Mouse (Mus musculus): Measurements from ENCODE around the gene Muc3a.

Muc3a gene

DNA sequence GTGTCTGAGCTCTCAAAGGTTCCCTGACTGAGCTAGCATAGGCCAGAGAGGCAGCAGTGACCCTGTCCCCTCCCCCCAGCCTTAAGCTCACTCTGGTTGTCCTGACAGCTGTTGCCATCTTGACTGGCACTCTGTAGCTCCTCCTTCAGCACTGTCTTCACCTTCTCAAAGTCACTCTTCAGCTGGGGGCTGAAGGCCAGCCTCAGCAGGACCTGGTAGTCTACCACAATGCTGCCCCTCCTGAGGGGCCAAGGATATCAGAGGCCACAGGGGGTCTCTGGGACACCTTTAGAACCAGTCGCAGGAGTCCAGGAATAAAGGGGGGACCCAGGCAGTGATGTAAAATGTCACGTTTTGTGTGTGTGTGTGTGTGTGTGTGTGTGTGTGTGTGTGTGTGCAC, at the start of gene Muc3a:
Gene Muc3a (minus strand): TSS at position 101 of the 400 bp plus-strand sequence.
- no peak for DNase-seq

DNA sequence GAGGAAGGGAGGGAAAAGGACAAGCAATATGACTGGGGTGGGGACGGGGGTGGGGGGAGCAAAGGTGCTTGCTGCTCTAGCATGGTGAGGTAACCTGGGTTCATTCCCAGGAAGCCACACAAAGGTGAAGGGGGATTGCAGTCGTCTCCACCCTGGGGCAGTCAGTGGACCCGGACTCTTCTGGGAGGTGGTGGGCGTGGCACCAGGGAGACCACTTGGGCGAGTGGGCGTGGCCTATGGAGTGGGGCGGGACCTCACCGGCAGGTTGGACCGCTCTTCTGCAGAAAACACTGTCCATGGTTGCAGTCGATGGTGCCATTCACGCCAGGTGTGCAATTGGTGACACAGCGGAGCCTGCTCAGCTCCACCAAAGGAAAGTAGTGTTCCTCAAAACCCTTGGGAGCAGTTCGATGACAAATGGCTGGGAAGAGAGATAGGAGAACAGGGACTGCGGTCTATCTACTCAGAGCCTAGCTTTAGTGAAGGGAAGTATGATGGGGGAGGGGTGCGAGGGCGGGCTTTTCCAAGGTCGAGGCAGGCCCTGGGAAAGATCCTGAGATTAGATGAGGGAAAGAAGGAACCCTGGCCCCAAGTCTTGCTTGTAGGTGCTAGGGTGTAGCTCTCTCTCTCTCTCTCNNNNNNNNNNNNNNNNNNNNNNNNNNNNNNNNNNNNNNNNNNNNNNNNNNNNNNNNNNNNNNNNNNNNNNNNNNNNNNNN, 917 bp downstream of the Muc3a start:
- no peak for DNase-seq

GRCm38 (mm10) chr5:137210689-137211088, 1.5 kb downstream of the Muc3a start:
- no peak for DNase-seq

- DNase-seq, result no peak
These were observed 6.9 kb downstream of the Muc3a start for GRCm38 (mm10) chr5:137205301-137205700.

DNA sequence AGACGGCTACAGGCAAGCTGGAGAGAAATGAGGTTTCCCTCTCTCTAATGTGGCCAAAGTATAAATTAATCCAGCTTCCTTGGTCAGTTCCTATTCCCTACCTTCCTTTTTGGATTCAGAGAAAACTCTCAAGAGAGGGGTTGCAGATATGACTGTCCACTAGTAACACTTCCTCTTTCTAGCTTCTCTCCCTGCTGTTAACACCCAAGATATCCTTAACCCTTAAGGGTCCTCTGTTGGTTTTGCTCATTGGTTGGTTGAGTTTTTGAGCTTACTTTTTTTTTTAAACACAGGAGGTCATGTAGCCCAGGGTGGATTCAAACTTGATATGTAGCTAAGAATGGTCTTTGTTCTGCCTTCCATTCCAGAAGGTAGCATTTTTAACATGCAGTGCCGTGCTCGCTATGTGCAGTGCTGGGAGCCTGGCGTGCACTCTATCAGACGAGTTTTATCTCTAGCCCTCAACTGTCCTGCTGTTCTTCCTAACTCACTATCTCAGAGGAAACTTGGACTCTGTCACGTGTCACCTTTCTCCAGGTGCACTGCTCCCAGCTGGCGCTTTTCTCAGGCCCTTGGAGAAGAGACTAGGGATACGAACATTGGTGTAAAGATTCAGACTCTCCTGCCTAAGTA, 17.6 kb downstream of the Muc3a start:
- no peak for DNase-seq

GRCm38 (mm10) chr5:137193279-137193952, 18.8 kb downstream of the Muc3a start:
- DNase-seq, result no peak

- DNase-seq, result peak; percentile 6 to 23
These were observed 22.9 kb downstream of the Muc3a start for GRCm38 (mm10) chr5:137189326-137189725.

DNA sequence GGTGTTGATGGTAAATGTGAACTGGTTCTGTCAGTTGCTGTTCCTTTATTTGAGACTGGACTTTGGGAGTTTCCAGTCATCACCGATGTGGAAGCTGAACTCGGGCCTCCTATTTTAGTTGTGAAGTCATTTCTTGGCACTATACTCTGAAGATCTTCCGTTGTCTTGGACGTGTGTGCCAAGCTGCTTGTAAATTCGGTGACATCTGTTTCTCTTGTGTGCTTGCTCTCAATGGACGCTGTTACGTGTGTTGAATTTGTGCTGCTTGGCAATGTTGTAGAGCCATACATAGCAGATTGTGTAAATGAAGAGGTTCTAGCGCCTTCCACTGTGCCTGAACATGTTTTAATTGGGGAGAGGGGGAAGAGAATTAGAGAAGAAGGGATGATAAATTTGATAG, 26.8 kb downstream of the Muc3a start:
- DNase-seq, result no peak

DNA sequence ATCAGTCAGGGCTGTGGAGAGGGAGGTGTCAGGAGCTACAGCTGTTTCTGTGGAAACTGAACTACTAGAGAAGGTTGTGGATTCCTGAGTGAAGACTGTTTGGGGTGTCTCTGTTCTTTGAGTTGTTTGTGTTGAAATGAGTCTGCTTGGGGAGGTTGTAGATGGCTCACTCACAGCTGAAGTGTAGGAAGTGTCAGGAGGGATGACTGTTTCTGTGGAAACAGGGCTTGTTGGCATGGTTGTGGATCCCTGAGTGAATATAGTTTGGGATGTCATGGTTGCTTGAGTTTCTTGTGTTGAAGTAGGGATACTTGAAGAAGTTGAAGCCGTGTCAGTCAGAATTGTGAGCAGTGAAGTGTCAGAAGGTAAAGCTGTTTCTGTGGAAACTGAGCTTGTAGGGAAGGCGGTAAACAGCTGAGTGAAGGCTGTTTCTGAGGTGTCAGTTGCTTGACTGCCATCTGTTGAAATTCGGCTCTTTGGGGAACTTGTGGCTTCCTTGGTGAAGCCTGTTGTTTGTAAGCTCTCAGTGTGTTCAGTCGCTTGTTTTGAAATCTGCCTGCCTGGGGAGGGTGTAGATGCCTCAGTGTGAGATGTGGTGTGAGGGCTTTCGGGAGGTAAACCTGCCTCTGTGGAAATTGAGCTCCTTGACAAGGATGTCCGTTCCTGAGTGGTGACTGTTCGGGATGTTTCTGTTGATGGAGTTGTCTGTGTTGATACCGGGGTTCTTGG, 32.4 kb downstream of the Muc3a start:
- no peak for DNase-seq

DNA sequence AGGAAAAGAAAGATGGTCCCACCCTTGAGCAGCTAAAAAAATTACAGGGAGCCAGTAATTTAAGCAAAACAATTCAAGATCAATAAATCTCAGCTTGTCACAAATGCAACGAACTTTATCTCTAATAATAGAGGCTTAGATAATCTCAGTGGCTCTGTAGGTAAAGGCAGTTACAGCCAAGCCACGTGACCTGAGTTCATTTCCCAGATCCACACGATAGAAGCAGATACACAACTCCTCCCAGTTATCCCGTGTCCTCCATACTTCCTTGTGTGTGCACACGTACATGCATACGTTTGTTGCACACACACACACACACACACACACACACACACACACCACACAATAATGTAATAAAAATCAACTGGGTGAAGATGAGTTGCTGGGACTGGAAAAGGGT, 38.2 kb downstream of the Muc3a start:
- no peak for DNase-seq

DNA sequence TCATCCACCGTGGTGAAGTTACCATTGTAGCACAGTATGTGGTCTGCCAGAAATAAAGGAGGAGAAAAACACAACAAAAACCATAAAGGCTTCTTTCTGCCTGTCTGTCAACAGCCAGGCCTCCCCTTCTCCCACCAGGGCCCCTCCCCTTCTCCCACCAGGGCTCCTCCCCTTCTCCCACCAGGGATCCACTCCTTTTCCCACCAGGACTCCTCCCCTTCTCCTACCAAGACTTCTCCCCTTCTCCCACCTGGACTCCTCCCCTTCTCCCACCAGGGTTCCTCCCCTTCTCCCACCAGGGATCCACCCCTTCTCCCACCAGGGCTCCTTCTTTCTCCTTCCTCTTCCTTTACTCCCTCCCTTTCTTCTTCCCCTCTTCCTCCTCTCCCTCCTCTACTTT, 39.6 kb downstream of the Muc3a start:
- no peak for DNase-seq

DNA sequence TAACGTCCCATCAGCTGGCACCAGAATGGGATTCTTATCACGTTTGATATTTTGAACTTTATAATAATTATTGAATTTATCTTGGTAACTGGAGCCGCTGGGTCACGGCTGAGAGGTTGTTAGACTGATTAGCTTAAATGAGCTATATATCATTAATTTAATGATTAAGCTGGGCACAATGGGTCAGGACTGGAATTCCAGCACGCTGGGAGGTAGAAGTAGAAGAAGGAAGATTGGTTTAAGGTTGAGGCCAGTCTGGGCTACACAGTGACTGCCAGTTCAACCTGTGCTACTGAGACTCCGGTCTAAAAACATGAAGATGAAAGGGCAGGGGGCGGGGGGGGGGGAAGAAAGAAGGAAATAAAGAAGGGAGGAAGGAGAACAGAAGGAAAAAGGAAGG, 40.7 kb downstream of the Muc3a start:
- DNase-seq, result no peak

DNA sequence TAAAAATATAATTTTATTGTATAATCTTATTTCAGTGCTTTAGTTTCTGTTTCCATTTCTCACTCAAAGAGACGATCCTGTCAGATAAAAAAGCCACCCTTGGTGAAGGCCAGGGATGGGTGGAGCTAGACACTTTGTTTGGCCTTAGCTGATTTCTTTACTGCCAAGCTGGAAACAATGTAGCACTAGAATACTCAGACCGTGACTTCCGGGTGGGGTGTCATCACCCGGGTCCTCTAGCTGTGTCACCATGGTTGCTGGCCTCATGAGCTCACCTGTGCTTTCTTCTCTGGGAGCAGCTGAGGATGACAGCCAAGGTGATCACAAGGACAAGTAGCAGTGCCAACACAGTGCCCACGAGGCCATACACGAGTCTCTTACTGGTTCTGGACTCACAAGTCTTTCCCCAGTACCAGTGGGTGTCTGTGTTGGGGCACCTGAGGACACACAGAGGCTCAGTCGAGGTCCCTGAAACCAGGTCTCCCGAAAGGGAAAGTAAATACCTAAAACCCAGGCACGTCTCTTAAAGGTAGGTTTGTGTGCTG, 41.3 kb downstream of the Muc3a start:
- DNase-seq, result no peak

GRCm38 (mm10) chr5:137167539-137167938, 44.6 kb downstream of the Muc3a start:
- DNase-seq, result no peak

DNA sequence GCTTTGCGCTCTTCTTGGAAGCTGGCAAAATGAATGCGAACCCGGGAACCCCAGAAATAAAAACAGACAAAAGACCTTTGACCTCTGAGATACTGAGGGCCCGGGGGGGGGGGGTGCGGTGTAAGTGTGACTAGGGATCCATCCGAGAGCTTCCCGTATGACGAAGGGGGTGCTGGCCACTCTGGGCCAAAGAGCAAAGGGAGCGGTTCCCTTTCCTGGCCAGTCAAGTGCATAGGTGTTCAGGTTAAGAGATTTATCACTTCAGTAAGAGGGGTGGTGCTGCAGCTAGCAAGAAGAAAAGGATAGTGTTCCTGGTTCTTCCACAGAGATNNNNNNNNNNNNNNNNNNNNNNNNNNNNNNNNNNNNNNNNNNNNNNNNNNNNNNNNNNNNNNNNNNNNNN, 46.2 kb downstream of the Muc3a start:
- no peak for DNase-seq

DNA sequence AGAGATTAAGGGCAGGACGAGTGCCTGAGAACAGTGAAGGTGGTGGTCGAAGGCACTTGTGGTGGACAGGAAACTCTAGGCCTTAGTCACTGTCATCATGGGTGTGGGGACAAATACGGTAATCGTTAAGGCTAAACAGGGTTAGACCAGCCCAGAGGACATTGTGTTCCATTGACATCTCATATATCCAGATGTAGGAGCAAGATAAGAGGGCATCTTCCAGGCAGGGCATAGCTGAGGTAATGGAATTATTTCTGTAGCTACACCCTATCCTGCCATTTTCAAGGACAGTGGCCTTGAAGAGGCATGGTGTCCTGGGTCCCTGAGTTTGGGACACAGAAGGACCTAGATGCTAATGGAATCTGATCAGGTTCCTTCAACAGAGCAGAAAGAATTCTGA, 50.3 kb downstream of the Muc3a start:
- no peak for DNase-seq

DNA sequence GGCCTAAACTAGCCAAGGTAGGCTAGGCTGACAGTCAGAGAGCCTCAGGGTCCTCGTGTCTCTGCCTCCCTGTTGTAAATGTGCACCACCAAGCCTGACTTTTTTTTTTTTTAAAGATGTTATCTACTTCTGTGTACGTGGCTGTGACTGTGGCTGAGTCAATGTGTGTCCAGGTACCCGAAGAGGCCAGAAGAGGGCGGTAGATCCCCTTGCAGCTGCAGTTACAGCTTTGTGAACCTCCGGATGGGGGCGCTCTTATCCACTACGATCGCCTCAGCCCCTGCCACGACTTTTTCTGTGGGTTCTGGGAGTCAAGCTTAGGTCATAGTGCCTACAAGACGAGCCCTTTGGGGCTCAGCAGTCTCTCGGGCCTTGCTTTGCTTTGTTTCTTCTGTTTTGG, 52.7 kb downstream of the Muc3a start:
- DNase-seq, result peak; percentile 25 to 71

Measured in cerebellum, postnatal 14 days (tissue).